Mouse (Mus musculus): ENCODE measurements around the gene Huwe1. TPM values are rescaled to one million over a fixed set of nuclear protein-coding genes. Genes with fewer than 3 reads are reported as not detected.

Gene Huwe1
- polyA plus RNA-seq, 1 experiment = 38.2 TPM

- TF ChIP-seq GATA1 (IDR thresholded peaks at IDR 0.05; ENCODE audit: low read length) = no peak
Measured at GRCm38 (mm10) chrX:151910692-151911091, 110.1 kb downstream of the Huwe1 start.

GRCm38 (mm10) chrX:151912267-151912666 lies 111.7 kb downstream of the Huwe1 start:
- no peak for TF ChIP-seq GATA1 (IDR thresholded peaks at IDR 0.05; ENCODE audit: low read length)

- no peak for TF ChIP-seq GATA1 (IDR thresholded peaks at IDR 0.05; ENCODE audit: low read length)
Measured at GRCm38 (mm10) chrX:151929390-151929789, 128.8 kb downstream of the Huwe1 start.

- no peak for TF ChIP-seq GATA1 (IDR thresholded peaks at IDR 0.05; ENCODE audit: low read length)
Measured at GRCm38 (mm10) chrX:151938852-151939251, 138.2 kb downstream of the Huwe1 start.

- no peak for TF ChIP-seq GATA1 (IDR thresholded peaks at IDR 0.05; ENCODE audit: low read length)
Measured at GRCm38 (mm10) chrX:151946986-151947385, 146.4 kb downstream of the Huwe1 start.

GRCm38 (mm10) chrX:151947781-151948180 lies 147.2 kb downstream of the Huwe1 start:
- no peak for TF ChIP-seq GATA1 (IDR thresholded peaks at IDR 0.05; ENCODE audit: low read length)

- TF ChIP-seq GATA1 (IDR thresholded peaks at IDR 0.05; ENCODE audit: low read length) = no peak
Measured at GRCm38 (mm10) chrX:151950231-151950630, 149.6 kb downstream of the Huwe1 start.

- no peak for TF ChIP-seq GATA1 (IDR thresholded peaks at IDR 0.05; ENCODE audit: low read length)
Measured at GRCm38 (mm10) chrX:151951181-151951580, 150.6 kb downstream of the Huwe1 start.

Other genes starting within 250 kb of the Huwe1 start
- gene Hsd17b10, start 201.0 kb downstream of the Huwe1 start, polyA plus RNA-seq (2012) = 32.2 and 39.1 TPM in 2 replicates
- gene Ribc1, start 215.5 kb downstream of the Huwe1 start, polyA plus RNA-seq (2012) = 0.67 and 1.4 TPM in 2 replicates
- 6.7 and 7.0 TPM in 2 replicates for gene Smc1a, start 215.6 kb downstream of the Huwe1 start, polyA plus RNA-seq (2012)

Data from G1E-ER4 (cell line).